8 mouse cellular contexts compared by ENCODE assay signal in the genomic region with DNA sequence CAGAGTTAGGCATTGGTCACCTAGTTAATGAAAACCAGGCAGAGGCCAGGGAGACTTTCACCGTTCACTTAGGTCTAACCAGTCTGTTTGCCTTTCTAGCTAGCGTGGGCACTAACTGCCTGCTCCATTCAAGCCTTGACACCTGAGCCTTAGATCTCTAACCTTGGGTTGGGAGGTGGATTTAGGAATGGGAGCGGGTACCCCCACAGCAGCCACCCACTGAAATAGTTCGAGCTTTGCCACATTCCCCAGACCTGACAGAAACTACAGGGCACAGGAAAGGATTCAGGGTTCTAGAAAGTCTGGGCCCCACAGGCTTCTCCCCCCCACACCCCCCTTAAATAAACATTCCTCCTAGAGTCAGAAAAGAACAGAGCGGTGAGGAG. TPM values are rescaled to one million over a fixed set of nuclear protein-coding genes. Genes with fewer than 3 reads are reported as not detected.
DNase-seq lines count a peak whose midpoint lies in the region; ATAC-seq and TF ChIP-seq lines count a peak whose summit lies in the region.

No protein-coding gene starts in this region.

- H3K27ac ChIP-seq in lung, embryonic 14.5 days (ENCODE audit: low read depth), result peak overlapping the region; percentile 93
- no peak overlapping the region for H3K27ac ChIP-seq in hindbrain, embryonic 14.5 days
- no peak overlapping the region for H3K27ac ChIP-seq in limb, embryonic 15.5 days
- peak overlapping the region; percentile 92 for H3K27ac ChIP-seq in stomach, embryonic 15.5 days

- H3K27me3 ChIP-seq in lung, embryonic 14.5 days (ENCODE audit: insufficient read depth, low read length), result no peaks in the 10 kb centered on the region
- H3K27me3 ChIP-seq in hindbrain, embryonic 14.5 days (ENCODE audit: control insufficient read depth, insufficient read depth, low read length), result peaks cover 61% of the 10 kb centered on the region
- no peaks in the 10 kb centered on the region for H3K27me3 ChIP-seq in limb, embryonic 15.5 days
- H3K27me3 ChIP-seq in stomach, embryonic 15.5 days (replicated peaks), result no peaks in the 10 kb centered on the region

- DNase-seq in lung, embryonic 14.5 days, result no peak
- DNase-seq in lung, postnatal 10 days, result no peak
- no peak for DNase-seq in hindbrain, embryonic 14.5 days (ENCODE audit: low spot score)
- no peak for DNase-seq in testis, postnatal 10 days (ENCODE audit: low spot score)
- no peak for DNase-seq in thymus, postnatal 36 days
- no peak for DNase-seq in cerebellum, adult 11-12 months

- H3K4me3 ChIP-seq in lung, embryonic 14.5 days (ENCODE audit: low read depth, low read length), result peak overlapping the region; percentile 72
- peak overlapping the region; percentile 69; the same call in 1 of the 2 replicates for H3K4me3 ChIP-seq in hindbrain, embryonic 14.5 days (replicated peaks; ENCODE audit: low read length)
- H3K4me3 ChIP-seq in limb, embryonic 15.5 days, result peak overlapping the region; percentile 78
- H3K4me3 ChIP-seq in stomach, embryonic 15.5 days (replicated peaks), result peak overlapping the region; percentile 68

- no peaks in the 10 kb centered on the region; the same call in 1 of the 2 replicates for H3K4me1 ChIP-seq in lung, embryonic 14.5 days (ENCODE audit: insufficient read depth)
- peaks cover 16% of the 10 kb centered on the region for H3K4me1 ChIP-seq in hindbrain, embryonic 14.5 days (replicated peaks; ENCODE audit: control insufficient read depth, insufficient read depth, low read length)
- peaks cover 33% of the 10 kb centered on the region for H3K4me1 ChIP-seq in limb, embryonic 15.5 days
- H3K4me1 ChIP-seq in stomach, embryonic 15.5 days, result peaks cover 24% of the 10 kb centered on the region

- 0 out of 2 replicates have a peak overlapping the region, but pooled peaks have one; percentile 81 for H3K9ac ChIP-seq in lung, embryonic 14.5 days
- no peak overlapping the region for H3K9ac ChIP-seq in hindbrain, embryonic 14.5 days
- H3K9ac ChIP-seq in limb, embryonic 15.5 days, result no peak overlapping the region
- H3K9ac ChIP-seq in stomach, embryonic 15.5 days, result no peak overlapping the region

- ATAC-seq in lung, embryonic 14.5 days (ENCODE audit: insufficient read depth), result 0 out of 2 replicates have a peak, but pooled peaks have one; percentile 5
- no peak for ATAC-seq in hindbrain, embryonic 14.5 days (ENCODE audit: low FRiP score)
- no peak for ATAC-seq in limb, embryonic 15.5 days (ENCODE audit: insufficient number of reproducible peaks, low FRiP score, low TSS enrichment, low read depth)
- ATAC-seq in stomach, embryonic 15.5 days (ENCODE audit: insufficient read depth, low FRiP score, low read depth), result no peak; the same call in 1 of the 2 replicates

- WGBS in lung, embryonic 14.5 days, result 29% methylated on average over 5 of the region's 5 CpGs
- 18% methylated on average over 5 of the region's 5 CpGs for WGBS in hindbrain, embryonic 14.5 days
- 23% methylated on average over 5 of the region's 5 CpGs for WGBS in limb, embryonic 15.5 days
- WGBS in stomach, embryonic 15.5 days, result 31% methylated on average over 5 of the region's 5 CpGs

- peak overlapping the region; percentile 99 for H3K4me2 ChIP-seq in lung, embryonic 14.5 days
- peak overlapping the region; percentile 99 for H3K4me2 ChIP-seq in hindbrain, embryonic 14.5 days (replicated peaks)
- peak overlapping the region; percentile 95 for H3K4me2 ChIP-seq in limb, embryonic 15.5 days
- peak overlapping the region; percentile 95 for H3K4me2 ChIP-seq in stomach, embryonic 15.5 days

- no peak for TF ChIP-seq CTCF in lung, embryonic 14.5 days (IDR thresholded peaks at IDR 0.05; ENCODE audit: low read depth)

- no peaks in the 10 kb centered on the region for H3K36me3 ChIP-seq in lung, embryonic 14.5 days (ENCODE audit: insufficient read depth)
- H3K36me3 ChIP-seq in hindbrain, embryonic 14.5 days (replicated peaks; ENCODE audit: control insufficient read depth, insufficient read depth), result no peaks in the 10 kb centered on the region
- no peaks in the 10 kb centered on the region for H3K36me3 ChIP-seq in limb, embryonic 15.5 days
- H3K36me3 ChIP-seq in stomach, embryonic 15.5 days, result no peaks in the 10 kb centered on the region

- no peaks in the 10 kb centered on the region for H3K9me3 ChIP-seq in lung, embryonic 14.5 days (ENCODE audit: low read depth, low read length)
- H3K9me3 ChIP-seq in hindbrain, embryonic 14.5 days (ENCODE audit: control insufficient read depth, low read length), result no peaks in the 10 kb centered on the region
- no peaks in the 10 kb centered on the region for H3K9me3 ChIP-seq in limb, embryonic 15.5 days
- H3K9me3 ChIP-seq in stomach, embryonic 15.5 days, result no peaks in the 10 kb centered on the region

RNA-seq across cellular contexts. Expression of gene Gprc5c, which starts 0.9 kb away (rescaled TPM):
- 34.7 and 39.2 TPM in 2 replicates for polyA plus RNA-seq in lung, embryonic 14.5 days (2014; fragmentation: Nextera tagmentation; extraction: Ambion mirVana)
- 8.5 and 9.9 TPM in 2 replicates for polyA plus RNA-seq in hindbrain, embryonic 14.5 days (2014; fragmentation: Nextera tagmentation; extraction: Ambion mirVana)
- 38.6 and 41.0 TPM in 2 replicates for polyA plus RNA-seq in limb, embryonic 15.5 days (2015; fragmentation: Nextera tagmentation; extraction: Ambion mirVana)
- polyA plus RNA-seq in stomach, embryonic 15.5 days (2015; fragmentation: Nextera tagmentation; extraction: Ambion mirVana), result 26.7 and 27.4 TPM in 2 replicates

RNA-seq across cellular contexts. Expression of gene Cd300a, which starts 39.8 kb away (rescaled TPM):
- 0.75 and 1.7 TPM in 2 replicates for polyA plus RNA-seq in lung, embryonic 14.5 days (2014; fragmentation: Nextera tagmentation; extraction: Ambion mirVana)
- polyA plus RNA-seq in hindbrain, embryonic 14.5 days (2014; fragmentation: Nextera tagmentation; extraction: Ambion mirVana), result 0.81 and 1.9 TPM in 2 replicates
- polyA plus RNA-seq in limb, embryonic 15.5 days (2015; fragmentation: Nextera tagmentation; extraction: Ambion mirVana), result 1.8 and 2.9 TPM in 2 replicates
- polyA plus RNA-seq in stomach, embryonic 15.5 days (2015; fragmentation: Nextera tagmentation; extraction: Ambion mirVana), result 1.9 and 2.2 TPM in 2 replicates

RNA-seq across cellular contexts. Expression of gene Gpr142, which starts 51.3 kb away (rescaled TPM):
- 0.28 TPM in 1 of 2 replicates, not detected in the other for polyA plus RNA-seq in lung, embryonic 14.5 days (2014; fragmentation: Nextera tagmentation; extraction: Ambion mirVana)
- not detected in 2 replicates for polyA plus RNA-seq in hindbrain, embryonic 14.5 days (2014; fragmentation: Nextera tagmentation; extraction: Ambion mirVana)
- not detected in 2 replicates for polyA plus RNA-seq in limb, embryonic 15.5 days (2015; fragmentation: Nextera tagmentation; extraction: Ambion mirVana)
- polyA plus RNA-seq in stomach, embryonic 15.5 days (2015; fragmentation: Nextera tagmentation; extraction: Ambion mirVana), result 0.54 and 0.58 TPM in 2 replicates

RNA-seq across cellular contexts. Expression of gene Btbd17, which starts 54.3 kb away (rescaled TPM):
- 0.65 and 1.3 TPM in 2 replicates for polyA plus RNA-seq in lung, embryonic 14.5 days (2014; fragmentation: Nextera tagmentation; extraction: Ambion mirVana)
- polyA plus RNA-seq in hindbrain, embryonic 14.5 days (2014; fragmentation: Nextera tagmentation; extraction: Ambion mirVana), result 20.0 and 22.1 TPM in 2 replicates
- polyA plus RNA-seq in limb, embryonic 15.5 days (2015; fragmentation: Nextera tagmentation; extraction: Ambion mirVana), result 0.86 and 1.7 TPM in 2 replicates
- 1.6 and 3.8 TPM in 2 replicates for polyA plus RNA-seq in stomach, embryonic 15.5 days (2015; fragmentation: Nextera tagmentation; extraction: Ambion mirVana)

Comparison
In these comparisons a context has a peak if more than half of its experiments do, and no peak if none do; other contexts are left out.
1. H3K27ac ChIP-seq: peak in lung, embryonic 14.5 days (single experiment) and stomach, embryonic 15.5 days (single experiment); none in hindbrain, embryonic 14.5 days (single experiment) and limb, embryonic 15.5 days (single experiment).
2. Peak in every context shown above with its lines, with median percentiles within 50 percentile points of each other: H3K4me2 ChIP-seq and H3K4me3 ChIP-seq.